Mouse (Mus musculus) E14TG2a.4 (cell line): ENCODE data around the gene Lin54.

Experiments used
- H3K27me3 ChIP-seq: 2 replicates; pipeline ENCODE4 v1.6.1; 2014; ENCODE audit warnings: low read length, control low read depth; ENCODE audit not compliant: insufficient read depth
- H3K36me3 ChIP-seq: 2 replicates; pipeline ENCODE4 v1.6.1; 2014; ENCODE audit warnings: low read length, control low read depth; ENCODE audit not compliant: insufficient read depth
- H3K4me1 ChIP-seq: replicated peaks from 2 replicates; pipeline ENCODE4 v1.6.1; 2014; ENCODE audit warnings: low read depth, low read length, control low read depth
- H3K4me3 ChIP-seq: replicated peaks from 2 replicates; pipeline ENCODE4 v1.5.1; 2014; ENCODE audit warnings: mild to moderate bottlenecking, low read length
- H3K9me3 ChIP-seq: 2 replicates; pipeline ENCODE4 v1.6.1; 2014; ENCODE audit warnings: low read length, control low read depth
- CTCF ChIP-seq: conservative IDR thresholded peaks from 2 replicates; pipeline ENCODE4 v1.5.1; 2014; ENCODE audit warnings: low read length
- NANOG ChIP-seq: IDR thresholded peaks from 2 replicates; pipeline ENCODE4 v1.6.1; 2014; ENCODE audit warnings: borderline replicate concordance, low read length, mixed read lengths
- POU5F1 ChIP-seq: IDR thresholded peaks from 2 replicates; pipeline ENCODE4 v1.6.1; 2014; ENCODE audit warnings: low read length, borderline replicate concordance

Gene Lin54

DNA sequence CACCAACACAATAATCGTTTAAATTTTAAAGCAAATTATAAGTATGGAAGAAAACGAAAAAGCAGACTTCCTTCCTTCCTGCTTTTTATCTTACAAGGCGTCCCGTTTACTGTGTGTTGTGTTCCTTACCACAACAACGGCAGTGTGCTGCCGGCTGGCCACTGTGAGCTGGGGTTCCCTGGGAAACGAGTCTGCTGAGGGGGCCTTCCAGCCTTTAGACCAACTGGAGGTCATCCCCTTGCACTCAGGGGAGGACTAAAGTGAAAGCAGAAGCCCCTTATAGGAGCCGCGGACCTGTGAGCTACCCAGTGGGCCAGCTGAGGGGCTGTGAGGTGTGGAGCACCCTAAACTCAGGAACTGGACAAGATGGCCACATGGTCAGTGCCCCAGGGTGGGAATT, 22.8 kb downstream of the Lin54 start:
- Histone ChIP-seq H3K27me3 (no peaks in the 10 kb centered on the region), H3K4me3 (no peak overlapping the region), H3K4me1 (peaks cover 9% of the 10 kb centered on the region), H3K36me3 (peaks cover 47% of the 10 kb centered on the region), H3K9me3 (no peaks in the 10 kb centered on the region)
- no peak for TF ChIP-seq CTCF
- no peak for TF ChIP-seq POU5F1
- TF ChIP-seq NANOG, result no peak

DNA sequence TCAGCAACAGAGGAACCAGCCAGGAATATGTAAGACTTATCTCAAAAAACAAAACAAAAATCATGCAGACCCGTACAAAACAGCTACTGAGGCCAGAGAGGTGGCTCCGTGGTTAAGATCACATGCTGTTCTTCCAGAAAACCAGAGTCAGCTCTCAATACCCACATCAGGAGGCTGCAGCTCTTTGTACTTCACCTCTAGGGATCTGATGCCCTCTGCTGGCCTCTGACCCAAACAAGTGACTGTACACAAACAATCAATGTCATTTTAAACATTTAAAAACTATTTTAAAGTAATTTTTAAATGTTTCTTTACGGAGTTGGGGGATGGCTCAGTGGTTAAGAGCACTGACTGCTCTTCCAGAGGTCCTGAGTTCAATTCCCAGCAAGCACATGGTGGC, 24.1 kb downstream of the Lin54 start:
- peaks cover 49% of the 10 kb centered on the region for H3K36me3 ChIP-seq
- peak; percentile 23; the same call in 1 of the 2 replicates for TF ChIP-seq CTCF
- TF ChIP-seq NANOG, result no peak
- no peaks in the 10 kb centered on the region for H3K9me3 ChIP-seq
- H3K27me3 ChIP-seq, result no peaks in the 10 kb centered on the region
- peaks cover 9% of the 10 kb centered on the region for H3K4me1 ChIP-seq
- H3K4me3 ChIP-seq, result no peak overlapping the region

DNA sequence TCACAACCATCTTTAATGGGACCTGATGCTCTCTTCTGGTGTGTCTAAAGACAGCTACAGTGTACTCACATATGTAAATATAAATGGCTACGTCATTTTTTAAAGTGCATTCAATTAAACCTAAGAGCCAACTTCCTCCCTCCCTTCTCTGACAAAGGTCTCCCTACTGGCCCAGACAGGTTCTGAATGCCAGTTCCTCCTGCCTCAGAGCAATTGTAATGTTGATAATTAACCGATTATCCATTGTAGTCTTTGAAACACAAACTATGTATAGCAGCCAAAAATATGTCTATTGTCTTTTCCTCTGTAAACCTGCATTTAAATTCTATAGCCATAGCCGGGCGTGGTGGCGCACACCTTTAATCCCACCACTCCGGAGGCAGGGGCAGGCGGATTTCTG, 33.1 kb downstream of the Lin54 start:
- no peak for TF ChIP-seq POU5F1
- TF ChIP-seq NANOG, result peak; percentile 67; the same call in 1 of the 2 replicates
- no peak for TF ChIP-seq CTCF
- Histone ChIP-seq H3K4me1 (peaks cover 66% of the 10 kb centered on the region), H3K27me3 (no peaks in the 10 kb centered on the region), H3K4me3 (0 out of 2 replicates have a peak overlapping the region, but pooled peaks have one; percentile 18), H3K9me3 (no peaks in the 10 kb centered on the region), H3K36me3 (peaks cover 15% of the 10 kb centered on the region)

DNA sequence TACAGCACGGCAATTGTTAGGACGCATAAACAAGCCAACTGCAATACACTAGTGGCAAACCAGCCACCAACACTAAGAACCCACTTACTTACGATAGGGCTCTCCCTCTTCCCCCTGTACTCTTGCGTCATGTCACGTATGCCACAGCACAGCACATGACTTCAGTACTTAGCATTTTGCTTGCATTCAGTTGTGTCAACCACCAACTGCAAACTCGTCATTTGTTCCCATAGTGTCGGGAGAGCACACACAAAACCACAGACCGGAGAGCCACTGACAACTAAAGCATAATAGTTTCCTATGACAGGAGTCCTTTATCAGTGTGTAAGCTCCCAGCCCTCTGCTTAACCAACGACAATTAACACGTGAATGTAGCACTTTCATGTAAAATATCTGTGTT, 33.8 kb downstream of the Lin54 start:
- TF ChIP-seq POU5F1 (no peak), CTCF (no peak), NANOG (no peak)
- Histone ChIP-seq H3K36me3 (peaks cover 13% of the 10 kb centered on the region), H3K27me3 (no peaks in the 10 kb centered on the region), H3K9me3 (no peaks in the 10 kb centered on the region), H3K4me3 (0 out of 2 replicates have a peak overlapping the region, but pooled peaks have one; percentile 18), H3K4me1 (peaks cover 68% of the 10 kb centered on the region)

DNA sequence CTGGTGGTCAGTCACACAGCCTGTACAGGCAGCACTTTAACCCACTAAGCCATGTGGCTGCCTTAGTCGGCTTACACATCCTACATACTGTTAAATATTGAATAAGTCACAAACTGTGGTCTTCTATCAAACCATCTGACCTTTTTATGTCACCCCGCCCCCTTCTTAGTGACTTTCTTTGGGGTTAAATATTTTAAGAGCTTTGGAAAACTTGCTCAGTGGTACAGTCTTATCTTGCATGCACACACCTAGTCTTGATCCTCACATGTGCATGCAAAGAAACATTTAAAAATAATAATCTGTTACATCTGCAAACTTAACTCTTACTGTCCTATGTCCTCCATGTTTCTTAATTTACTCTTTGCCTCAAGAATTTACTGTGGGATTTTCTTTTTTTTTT, 38.1 kb downstream of the Lin54 start:
- peaks cover 41% of the 10 kb centered on the region for H3K36me3 ChIP-seq

DNA sequence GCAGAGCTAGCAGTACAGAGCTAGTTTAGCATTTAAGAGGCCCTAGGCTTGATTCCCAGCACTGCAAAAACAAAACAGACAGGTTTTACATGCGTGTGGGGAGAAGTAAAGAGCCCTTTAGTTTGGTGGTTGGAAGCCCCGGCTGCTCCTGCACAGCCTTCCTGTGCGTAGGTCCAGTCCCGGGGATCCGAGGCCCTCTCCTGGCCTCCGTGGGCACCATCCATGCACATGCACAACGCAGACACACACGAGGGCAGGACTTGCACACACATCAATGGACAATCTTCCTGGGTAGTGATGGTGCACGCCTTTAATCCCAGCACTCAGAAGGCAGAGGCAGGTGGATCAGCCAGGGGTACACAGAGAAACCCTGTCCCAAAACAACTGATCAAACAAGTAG, 38.9 kb downstream of the Lin54 start:
- H3K27me3 ChIP-seq, result no peaks in the 10 kb centered on the region
- TF ChIP-seq POU5F1 (no peak), NANOG (no peak), CTCF (no peak)
- no peaks in the 10 kb centered on the region for H3K9me3 ChIP-seq
- H3K4me1 ChIP-seq, result peaks cover 33% of the 10 kb centered on the region
- no peak overlapping the region for H3K4me3 ChIP-seq
- H3K36me3 ChIP-seq, result peaks cover 48% of the 10 kb centered on the region

More for the DNA sequence above, 38.1 kb downstream of the Lin54 start:
- no peaks in the 10 kb centered on the region for H3K27me3 ChIP-seq
- TF ChIP-seq CTCF (no peak), POU5F1 (no peak), NANOG (no peak)
- no peaks in the 10 kb centered on the region for H3K9me3 ChIP-seq
- no peak overlapping the region for H3K4me3 ChIP-seq
- H3K4me1 ChIP-seq, result peaks cover 42% of the 10 kb centered on the region

DNA sequence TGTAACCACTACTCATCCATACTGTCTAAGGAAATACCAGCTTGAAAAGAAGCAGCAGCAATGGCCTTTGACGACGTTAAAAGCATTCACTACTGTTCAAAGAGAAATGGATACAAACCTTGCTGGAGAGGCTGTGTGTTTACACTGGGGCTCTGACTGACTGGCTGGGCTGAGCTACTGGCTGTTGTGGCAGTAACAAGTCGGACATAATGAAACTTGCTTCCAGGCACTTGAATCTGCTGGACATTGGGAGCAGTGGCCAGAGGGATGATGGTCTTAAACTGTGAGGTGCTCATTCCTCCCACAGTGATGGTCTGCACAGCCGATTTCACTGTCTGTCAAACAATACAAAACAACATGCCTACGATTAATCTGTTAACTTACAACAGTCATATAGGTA, 41.0 kb downstream of the Lin54 start:
- Histone ChIP-seq H3K9me3 (no peaks in the 10 kb centered on the region), H3K4me3 (no peak overlapping the region), H3K4me1 (peaks cover 13% of the 10 kb centered on the region), H3K27me3 (no peaks in the 10 kb centered on the region), H3K36me3 (peaks cover 60% of the 10 kb centered on the region)
- no peak for TF ChIP-seq CTCF

DNA sequence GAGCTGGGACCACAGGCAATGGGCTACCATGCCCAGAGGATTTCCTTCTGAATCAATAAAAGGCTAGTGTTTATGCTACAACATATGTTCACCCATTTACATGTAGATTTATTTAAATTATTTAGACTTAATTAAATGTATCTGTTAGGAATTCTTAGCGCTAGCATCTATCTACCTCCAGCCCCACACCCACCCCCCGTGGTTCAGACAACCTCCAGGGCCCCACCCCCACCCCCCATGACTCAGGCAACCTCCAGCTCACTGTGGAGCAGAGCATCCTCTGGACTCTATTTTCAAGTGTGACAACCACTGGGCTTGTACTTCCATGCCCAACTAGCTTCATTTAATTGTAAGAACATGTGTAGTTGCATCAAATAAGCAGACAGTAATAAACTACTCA, 48.6 kb downstream of the Lin54 start:
- TF ChIP-seq CTCF (no peak), POU5F1 (no peak), NANOG (no peak)

DNA sequence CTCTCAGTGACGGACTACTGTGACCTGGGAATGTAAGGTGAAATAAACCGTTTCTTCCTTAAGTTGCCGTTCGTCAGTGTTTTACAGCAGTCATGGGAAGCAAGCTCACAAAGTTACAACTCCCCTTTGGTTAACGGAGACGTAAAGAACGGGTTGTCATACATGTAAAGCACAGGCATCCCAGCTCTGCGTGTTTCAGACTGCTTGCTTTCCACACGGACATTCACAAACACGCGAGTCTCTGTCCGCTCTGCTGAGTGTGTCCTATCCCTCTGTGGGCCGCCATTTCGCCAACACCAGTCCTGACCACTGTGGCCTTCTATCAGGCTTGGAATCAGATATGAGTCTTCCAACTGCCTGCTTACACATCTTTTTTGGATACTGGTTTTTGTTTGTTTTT, 61.6 kb downstream of the Lin54 start:
- no peaks in the 10 kb centered on the region for H3K4me1 ChIP-seq
- no peak overlapping the region for H3K4me3 ChIP-seq
- H3K36me3 ChIP-seq, result peaks cover 32% of the 10 kb centered on the region; the same call in 1 of the 2 replicates
- no peak for TF ChIP-seq NANOG
- TF ChIP-seq CTCF, result no peak
- TF ChIP-seq POU5F1, result no peak
- H3K27me3 ChIP-seq, result no peaks in the 10 kb centered on the region
- H3K9me3 ChIP-seq, result no peaks in the 10 kb centered on the region

More for the DNA sequence above, 48.6 kb downstream of the Lin54 start:
- no peaks in the 10 kb centered on the region for H3K9me3 ChIP-seq
- H3K4me3 ChIP-seq, result no peak overlapping the region
- H3K36me3 ChIP-seq, result peaks cover 93% of the 10 kb centered on the region
- no peaks in the 10 kb centered on the region for H3K27me3 ChIP-seq
- peaks cover 15% of the 10 kb centered on the region for H3K4me1 ChIP-seq

DNA sequence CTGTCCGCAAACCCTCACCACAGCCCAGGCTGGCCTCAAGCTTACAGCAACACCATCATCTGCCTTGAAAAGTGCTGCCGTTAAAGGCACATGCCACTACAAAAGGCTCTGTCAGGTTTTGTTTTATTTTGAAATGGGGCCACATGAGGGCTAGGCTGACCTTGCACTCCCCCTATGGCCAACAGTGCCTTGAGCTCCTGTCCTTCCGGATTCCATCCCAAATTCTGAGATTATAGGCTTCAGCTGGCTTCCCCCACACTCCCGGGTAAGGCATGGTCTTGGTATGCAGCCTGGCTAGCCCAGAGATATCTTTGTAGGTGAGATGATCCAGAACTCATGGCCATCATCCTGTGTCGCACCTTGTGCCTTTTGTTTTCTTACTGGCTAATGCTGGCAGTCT, 62.5 kb downstream of the Lin54 start:
- TF ChIP-seq NANOG, result no peak
- no peak for TF ChIP-seq POU5F1
- no peak for TF ChIP-seq CTCF
- H3K4me1 ChIP-seq, result no peaks in the 10 kb centered on the region
- no peaks in the 10 kb centered on the region for H3K9me3 ChIP-seq
- no peak overlapping the region for H3K4me3 ChIP-seq
- H3K36me3 ChIP-seq, result peaks cover 26% of the 10 kb centered on the region; the same call in 1 of the 2 replicates
- H3K27me3 ChIP-seq, result no peaks in the 10 kb centered on the region
